Mouse (Mus musculus): ENCODE data around the gene Pced1b. TPM values are rescaled to one million over a fixed set of nuclear protein-coding genes. Genes with fewer than 3 reads are reported as not detected.

The Pced1b gene
- total RNA-seq, 2 experiments from 2014 or later: 30.5 to 31.6 TPM

DNA sequence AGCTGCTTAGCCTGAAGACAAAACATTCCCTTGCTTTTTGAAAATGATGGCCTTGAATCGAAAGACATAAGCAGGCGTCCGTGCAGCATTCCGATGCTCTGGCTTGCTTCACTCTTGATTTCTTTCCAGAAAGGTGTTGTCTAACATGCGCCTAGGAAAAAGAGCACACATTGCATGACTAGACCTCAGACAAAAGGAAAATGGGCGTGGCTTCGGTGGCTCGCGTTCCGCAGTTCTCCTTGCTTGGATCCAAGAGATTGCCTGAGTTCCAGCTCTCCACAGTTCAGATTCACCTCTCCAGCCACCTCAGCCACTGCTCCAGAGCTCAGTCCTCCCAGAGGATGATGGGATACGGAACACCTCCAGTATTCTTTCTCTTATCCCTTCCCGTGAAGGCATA, 147.7 kb downstream of the Pced1b start:
- DNase-seq (ENCODE audit: low spot score in 2 of 2): no peak

DNA sequence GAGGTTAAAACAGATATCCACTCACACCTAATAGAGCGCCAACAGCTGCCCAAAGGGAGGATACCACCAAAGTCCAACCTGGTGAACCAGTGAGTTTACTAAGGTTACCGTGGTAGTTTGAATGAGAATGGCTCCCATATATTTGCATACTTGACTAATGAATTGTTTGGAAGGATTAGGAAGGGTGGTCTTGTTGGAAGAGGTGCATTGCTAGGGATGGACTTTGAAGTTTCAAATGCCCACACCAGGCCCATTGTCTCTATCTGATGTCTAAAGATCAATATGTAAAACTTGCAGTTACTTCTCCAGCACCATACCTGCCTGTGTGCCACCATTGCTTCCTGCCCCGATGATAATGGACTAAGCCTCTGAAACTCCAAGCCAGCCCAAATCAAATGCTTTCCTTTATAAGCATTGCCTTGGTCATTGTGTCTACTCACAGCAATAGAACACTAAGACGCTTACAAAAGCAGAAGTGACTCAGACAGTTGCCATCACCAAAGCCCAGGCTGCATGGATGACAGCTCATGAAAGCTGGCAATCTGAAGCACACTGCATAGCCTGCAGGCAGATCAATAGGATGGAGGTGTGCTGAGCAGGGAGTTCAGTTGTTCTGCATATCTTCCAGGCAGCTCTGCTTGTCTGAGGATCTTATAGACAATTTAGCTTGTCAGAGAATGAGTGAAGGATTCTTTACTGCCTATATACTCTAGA, 149.8 kb downstream of the Pced1b start:
- DNase-seq (ENCODE audit: low spot score in 2 of 2): no peak

DNA sequence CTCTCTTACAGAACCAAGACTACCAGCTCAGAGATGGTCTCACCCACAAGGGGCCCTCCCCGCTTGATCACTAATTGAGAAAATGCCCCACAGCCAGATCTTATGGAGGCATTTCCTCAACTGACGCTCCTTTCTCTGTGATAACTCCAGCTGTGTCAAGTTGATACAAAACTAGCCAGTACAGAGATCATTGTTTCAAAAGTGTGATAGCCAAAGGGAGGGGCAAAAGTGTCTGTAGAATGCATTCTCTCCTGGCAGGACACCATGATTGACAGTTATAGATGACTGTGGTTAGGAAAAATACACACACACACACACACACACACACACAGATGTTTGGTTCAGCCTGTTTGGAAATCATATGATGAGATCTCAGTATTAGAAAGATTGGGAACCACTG, 150.9 kb downstream of the Pced1b start:
- no peak for DNase-seq (ENCODE audit: low spot score in 2 of 2)

DNA sequence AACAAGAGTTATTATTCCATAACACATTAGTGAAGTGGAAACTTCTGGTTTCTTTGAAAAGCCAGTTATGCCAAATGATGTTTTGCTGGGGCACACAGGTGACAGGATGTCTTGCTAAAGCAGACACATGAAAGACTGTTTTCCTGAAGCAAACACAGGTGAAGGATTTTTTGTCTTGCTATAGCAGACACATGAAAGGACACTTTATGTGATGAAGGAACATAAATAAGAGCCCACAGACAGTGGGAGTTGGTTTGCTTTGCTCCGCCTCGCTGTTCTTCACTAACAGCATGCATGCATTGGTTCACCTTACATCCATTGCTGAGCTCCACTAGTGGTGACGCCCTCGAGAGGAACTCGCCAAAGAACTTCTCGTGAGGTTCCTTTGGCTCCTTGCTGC, 154.0 kb downstream of the Pced1b start:
- no peak for DNase-seq (ENCODE audit: low spot score in 2 of 2)

DNA sequence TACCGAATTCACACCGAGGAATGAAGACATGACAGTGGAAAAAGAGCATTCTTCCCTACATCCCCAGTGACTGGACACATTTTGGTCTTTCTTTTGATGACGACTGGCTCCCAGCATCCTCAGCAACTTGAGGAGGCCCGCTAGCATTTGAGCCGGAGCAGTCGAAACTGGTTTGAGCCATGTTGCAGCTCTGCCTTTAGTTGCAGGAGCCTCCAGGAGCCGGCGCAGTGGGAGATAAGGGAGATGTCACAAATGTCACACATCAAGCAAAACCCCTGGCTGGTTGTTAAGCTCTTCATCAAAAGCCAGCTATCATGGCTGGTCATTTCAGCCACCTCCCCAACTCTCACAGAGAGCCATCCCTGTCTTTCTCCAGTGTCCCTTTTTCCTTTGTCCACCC, 157.6 kb downstream of the Pced1b start:
- DNase-seq (ENCODE audit: low spot score in 2 of 2): no peak

DNA sequence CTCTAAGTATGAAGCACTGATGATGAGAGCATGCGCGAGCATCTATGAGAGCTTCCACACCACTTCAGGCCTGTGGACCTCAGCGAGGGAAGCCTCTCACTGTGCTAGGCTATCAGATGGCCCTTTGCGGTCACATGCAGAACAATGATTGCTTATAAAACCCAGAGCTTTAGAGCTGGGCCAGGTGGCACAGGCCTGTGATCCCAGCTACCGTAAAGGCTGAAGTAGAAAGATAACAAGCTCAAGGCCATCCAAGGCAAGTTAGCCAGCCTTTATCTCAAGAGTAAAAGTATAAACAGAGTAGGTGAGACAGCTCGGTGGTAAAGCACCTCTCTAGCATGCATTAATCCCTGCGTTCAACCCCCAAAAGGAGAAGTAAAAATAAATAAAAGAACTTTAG, 158.1 kb downstream of the Pced1b start:
- no peak for DNase-seq (ENCODE audit: low spot score in 2 of 2)

DNA sequence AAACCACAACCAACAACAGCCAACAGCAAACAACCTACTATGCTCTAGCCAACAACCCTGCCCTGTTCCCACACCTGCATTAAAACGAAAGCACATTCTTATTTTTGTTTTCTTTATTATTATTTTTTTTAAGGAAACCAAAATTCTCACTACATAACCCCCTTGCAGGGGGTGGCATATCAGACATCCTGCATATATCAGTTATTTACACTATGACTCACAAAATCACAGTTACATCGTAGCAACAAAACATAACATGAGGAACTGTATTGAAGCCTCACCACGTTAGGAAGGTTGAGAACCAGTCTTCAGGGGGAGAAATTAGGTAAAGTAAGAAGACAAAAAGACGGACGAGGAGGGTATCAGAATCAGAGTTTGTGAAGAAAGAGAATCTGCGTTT, 159.2 kb downstream of the Pced1b start:
- no peak for DNase-seq (ENCODE audit: low spot score in 2 of 2)

DNA sequence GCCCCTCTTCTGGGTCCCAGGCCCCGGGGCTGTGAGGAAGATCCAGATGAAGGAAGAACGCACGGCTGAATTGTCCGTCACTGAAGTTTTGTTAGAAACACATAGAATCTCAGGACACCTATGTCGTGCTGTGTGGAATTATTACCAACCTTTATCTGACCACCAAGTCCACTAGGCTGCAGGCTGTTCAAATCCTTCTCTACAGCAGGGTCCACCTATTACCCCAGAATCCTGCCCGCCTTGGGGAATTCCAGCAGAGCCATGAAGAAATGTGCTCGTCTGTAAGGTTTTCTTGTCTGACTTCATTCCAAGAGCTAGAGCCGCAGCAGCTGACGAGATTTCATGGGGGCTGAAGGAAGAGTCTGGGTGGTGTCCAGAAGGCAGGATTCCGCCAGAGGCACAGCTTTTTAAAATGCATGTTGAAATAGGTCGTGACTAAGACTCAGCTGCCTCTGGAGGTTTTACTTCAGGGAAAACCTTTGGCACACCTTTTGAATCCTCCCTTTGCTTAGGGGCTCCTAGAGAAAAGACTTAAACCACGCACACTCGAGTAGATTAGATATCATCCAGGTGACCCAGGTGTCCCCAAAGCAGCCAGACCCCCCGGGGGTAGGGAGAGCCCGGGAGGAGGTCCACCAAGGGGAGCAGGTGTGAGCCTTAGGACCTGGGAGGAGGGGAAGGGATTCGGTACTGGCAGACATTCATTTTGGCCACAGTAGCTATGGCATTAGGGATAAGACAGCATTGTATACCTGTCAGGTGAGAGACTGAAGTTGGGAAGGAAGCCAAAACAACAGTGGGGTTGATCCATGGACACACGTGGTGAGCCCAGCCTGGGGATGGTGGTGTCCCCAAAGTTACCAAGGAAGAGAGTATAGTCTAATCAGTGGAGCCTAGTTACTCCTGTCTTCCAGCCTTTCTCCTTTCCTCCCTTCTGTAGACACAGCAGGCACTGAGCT, 160.9 kb downstream of the Pced1b start:
- no peak for DNase-seq (ENCODE audit: low spot score in 2 of 2)

DNA sequence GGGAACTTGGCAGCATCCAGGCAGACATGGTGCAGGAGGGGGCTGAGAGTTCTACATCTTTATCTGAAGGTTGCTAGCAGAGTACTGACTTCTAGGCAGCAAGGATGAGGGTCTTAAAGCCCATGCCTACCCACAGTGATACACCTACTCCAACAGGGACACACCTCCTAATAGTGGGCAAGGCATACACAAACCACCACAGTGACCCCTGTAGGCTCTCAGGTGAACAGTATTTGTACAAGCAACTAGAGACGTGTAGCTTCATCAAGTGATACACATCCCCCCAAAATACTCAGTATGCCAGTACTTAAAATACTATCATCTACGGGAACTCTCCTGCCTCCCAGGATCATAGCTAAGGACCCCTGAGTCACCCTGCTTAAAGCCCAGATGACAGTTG, 164.2 kb downstream of the Pced1b start:
- DNase-seq (ENCODE audit: low spot score in 2 of 2): no peak

DNA sequence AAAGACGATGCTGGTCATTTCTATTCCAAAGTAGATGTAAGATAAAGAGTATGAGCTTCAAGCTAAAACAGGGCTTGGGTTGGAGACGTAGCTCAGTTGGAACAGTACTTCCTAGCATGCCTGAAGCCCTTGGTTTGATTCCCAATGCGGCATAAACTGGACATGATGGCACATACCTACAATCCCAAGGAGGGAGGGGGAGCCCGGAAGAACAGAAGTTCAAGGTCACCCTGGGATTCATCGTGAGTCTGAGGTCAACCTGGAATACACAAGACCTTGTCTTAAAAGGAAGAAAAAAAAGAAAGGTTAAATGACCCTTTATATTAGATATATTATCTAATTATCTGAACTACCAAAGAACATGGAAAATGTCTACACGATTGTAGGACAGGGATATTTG, 164.8 kb downstream of the Pced1b start:
- DNase-seq (ENCODE audit: low spot score in 2 of 2): no peak

DNA sequence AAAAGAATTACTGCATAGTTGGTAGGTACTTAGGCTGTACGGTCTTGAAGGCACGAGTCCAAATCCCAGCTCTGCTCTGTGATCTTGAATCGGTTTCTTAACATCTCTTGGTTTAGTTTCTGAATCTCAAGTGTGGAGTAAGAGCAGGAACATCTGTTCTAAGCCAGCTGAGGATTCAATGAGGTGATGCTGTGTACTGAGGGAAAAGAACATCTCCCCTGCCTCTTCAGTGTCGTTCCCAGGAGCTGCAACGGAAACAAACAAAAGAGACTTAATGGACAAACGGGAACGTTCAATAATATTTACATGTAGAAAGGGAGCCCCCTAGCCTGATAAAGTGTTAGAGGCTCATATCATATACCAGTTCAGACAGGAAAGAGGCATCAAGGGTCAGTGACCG, 165.4 kb downstream of the Pced1b start:
- DNase-seq (ENCODE audit: low spot score in 2 of 2): no peak

DNA sequence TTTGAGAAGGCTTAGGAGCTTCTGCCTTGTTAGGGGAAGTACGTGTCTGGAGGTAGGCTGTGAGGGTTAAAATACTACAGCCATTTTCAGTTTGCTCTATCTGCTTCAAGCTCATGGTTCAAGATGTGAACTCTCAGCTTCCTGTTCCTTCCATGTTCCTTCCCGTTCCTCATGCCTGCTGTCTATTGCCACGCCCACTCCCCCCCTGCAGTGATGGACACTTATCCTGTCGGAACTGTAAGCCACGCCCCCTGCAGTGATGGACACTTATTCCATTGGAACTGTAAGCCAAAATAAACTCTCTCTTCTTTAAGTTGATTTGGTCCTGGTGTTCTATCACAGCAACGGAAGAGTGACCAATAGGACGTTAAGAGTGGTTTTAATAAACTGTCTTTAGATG, 166.0 kb downstream of the Pced1b start:
- DNase-seq (ENCODE audit: low spot score in 2 of 2): no peak

DNA sequence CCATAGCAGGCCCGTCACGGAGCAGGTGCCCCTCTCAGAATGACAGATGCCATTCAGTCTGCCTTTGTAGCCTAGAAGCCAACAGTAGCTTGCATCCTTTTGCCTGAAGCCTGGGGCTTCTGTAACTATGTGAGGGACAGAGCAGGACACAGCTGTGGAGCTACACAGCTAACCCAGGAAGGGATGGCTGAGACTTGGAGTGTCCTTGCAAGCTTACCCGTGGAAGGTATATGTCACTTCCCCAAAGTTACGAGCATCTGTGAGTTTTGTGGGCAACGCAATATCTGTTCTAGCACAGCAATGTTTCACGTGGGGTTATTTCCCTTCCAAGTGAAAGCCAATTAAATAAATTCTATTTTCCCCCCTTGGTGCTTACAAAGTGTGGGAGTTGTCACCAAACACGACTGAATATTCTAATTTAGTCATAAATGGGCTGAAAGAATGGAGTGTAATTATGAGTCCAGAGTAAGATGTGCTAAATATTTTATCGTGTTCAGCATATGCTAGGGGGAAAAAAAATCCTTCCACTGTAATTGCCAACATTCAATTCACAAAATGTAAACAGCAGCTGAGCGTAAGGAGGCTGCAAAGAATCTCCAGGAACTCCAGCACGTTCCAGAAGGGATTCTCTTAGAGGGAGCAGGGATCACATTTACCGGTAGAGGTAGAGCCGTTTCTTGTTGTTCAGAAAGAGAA, 168.0 kb downstream of the Pced1b start:
- DNase-seq (ENCODE audit: low spot score in 2 of 2): no peak

DNA sequence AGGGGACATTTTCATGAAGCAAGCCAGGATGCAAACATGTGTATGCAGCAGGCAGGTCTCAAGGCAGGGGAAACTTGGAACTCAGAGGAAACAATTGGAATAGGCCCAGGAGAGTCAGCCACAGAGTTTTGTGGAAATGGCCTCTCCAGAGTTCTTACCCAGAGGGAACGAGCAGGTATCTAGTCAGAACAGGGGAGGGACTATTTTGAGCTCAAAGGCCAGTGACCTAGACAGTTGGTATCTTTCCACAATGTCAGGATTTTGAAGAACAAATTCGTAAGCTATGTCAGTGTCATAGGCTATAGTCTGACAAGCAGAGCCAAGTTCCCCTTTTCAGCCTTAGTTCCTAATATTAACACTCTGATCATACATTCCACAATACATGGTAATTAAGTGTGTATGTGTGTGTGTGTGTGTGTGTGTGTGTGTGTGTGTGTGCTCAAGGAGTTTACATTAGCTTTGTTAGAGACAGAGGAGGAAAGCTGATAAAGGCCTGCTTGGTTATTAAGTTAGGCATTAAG, 168.6 kb downstream of the Pced1b start:
- DNase-seq (ENCODE audit: low spot score in 2 of 2): no peak

DNA sequence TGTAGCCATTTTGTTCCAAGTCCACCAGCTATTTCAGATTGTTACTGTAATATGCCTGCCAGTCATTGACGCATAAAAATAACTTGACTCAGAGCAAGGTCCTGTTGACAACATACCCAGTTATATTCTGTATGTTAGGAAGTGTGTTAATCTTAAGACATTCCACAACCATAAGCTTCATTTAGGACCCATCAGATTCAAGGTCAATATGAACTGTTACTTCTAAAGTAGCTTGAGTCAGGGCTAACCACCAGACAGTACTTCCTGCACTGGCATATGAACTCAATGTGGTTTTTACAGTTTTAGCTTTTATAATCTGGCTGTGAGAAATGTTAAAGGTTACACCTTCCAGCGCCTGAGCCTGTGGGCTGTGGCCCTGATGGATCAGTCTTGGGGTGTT, 173.4 kb downstream of the Pced1b start:
- no peak for DNase-seq (ENCODE audit: low spot score in 2 of 2)

DNA sequence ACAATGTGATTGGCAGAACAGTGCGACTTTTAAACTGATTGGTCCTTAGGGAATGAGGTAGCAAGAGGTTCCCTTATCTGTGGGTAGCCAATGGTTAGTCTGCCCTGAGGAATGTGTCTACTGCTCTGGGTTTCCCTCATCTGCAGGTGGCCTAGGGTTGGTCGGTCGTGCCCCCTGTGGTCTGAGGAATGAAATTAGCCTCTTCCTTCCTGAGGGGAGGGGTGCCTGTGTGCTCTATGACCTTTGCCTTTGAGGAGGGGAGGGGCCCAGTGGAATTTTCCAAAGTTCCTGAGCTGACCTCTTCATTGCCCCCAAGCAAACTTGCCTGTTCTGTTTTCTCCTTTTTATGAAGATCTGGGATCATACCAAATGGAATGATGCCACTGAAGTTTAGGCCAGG, 174.6 kb downstream of the Pced1b start:
- no peak for DNase-seq (ENCODE audit: low spot score in 2 of 2)

DNA sequence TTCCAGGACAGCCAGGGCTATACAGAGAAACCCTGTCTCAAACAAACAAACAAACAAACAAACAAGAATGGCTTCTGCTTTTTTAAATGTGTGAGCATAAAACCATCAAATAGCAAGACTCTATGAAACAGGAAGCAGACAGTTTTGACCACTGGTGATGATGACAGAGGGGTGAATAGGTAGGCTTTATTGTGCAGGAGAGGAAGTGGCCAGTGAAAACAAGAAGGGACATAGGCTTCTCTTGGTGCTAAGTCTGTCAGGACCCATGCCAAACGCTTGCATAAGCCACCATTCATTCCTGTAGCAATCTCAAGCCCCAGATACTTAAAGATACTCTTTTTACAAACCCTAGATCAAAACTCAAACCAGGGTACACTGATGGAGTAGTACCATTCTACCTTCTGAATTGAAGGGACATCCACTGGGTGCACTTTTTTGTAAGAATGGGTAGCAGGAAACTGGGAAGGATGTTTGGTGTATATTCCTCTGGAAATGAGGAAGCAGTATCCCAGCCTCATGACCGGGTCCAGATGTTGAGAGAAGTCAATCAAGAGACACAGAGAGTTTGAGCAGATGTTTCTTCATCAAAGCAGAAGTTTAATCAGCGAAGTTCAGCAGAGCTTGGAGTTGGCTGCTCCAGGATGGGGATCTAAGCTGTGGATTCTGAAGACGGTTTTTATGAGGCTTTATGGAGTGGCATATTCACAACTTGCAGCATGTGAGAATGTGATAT, 175.5 kb downstream of the Pced1b start:
- no peak for DNase-seq (ENCODE audit: low spot score in 2 of 2)

DNA sequence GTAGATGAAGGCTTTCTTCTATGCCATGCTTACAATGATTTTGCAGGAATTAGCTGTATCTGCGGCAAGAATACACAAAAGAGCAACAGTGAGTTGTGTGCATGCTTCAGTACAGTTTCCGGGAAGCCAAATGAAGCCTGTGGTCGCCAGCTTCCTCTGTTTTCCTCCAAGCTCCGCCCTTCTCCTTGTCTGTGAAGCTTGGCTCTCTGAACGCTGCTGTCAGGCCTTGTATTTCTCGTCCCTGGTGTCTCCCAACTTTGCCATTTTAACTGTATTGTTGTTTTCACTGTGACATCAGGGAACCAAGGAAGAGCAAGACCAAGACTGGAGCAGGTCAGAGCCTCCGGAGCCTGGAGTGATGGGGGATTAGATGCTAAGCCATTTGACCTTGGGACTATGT, 177.5 kb downstream of the Pced1b start:
- no peak for DNase-seq (ENCODE audit: low spot score in 2 of 2)

DNA sequence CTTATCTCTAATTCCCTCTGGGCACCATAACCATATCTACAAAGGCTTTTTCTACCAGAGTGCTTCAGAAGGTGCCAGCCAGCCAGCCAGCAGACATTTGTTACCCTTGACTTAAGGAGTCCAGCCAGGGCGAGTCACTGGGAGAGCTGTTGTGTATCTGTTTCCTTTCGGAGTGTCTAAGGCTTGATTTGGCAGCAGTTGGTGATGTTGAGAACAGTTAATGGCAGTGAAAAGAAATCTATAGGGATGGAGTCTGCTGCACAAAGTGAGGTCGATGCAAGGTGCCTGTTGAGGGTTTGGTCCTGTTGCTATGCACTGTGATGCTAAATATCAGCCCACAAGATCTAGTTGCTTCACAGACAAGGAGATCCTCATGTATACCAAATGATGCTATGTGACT, 178.1 kb downstream of the Pced1b start:
- DNase-seq (ENCODE audit: low spot score in 2 of 2): no peak

DNA sequence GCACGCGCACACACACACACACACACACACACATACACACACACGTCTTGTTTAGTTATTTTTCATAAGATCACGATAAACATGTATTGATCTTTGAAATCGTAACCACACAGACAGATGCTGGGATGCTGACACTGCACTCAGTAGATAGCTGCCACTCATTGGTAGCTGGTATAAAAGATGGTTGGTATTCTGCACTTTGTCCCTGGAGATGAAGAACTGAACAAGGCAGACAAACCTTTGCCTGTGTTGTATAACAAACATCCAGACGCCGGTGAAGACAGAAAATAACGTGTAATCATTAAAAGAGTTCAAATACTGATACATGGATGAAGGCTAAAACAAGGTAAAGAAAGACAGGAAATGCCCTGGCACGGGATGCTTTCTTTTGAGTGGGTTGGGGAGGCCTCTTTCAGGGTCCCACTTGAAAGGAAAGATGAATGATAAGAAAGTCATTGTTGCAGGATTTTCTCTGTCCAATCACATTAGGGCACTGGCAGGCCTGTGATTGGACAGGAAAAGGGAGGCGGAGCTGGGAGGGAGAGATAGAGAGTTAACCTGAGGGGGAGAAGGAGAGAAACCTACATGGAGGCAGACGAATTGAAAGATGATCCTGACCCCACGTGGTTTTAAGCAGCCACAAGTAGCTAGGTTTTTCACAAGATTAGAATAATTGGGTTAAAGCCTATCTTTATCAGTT, 182.4 kb downstream of the Pced1b start:
- DNase-seq (ENCODE audit: low spot score in 2 of 2): no peak

Data from adrenal gland, postnatal 4 days (tissue).